Mouse (Mus musculus) embryonic fibroblast, embryonic 13.5 days (primary cell): ENCODE measurements at regions not wholly inside any gene's neighbourhood (a gene's known extent, or its start where the extent isn't known, plus 50 kb on each side); places are given as distances from the start of the nearest gene placed in this dataset.

ENCODE experiments used
- CTCF ChIP-seq: IDR thresholded peaks from 2 replicates; pipeline ENCODE4 v1.5.1; 2011; ENCODE audit warnings: mild to moderate bottlenecking, control low read depth, low read length, moderate library complexity, borderline replicate concordance; ENCODE audit not compliant: insufficient read depth
- POLR2A ChIP-seq: IDR thresholded peaks from 2 replicates; pipeline ENCODE4 v1.6.1; 2011; ENCODE audit warnings: low read depth, mild to moderate bottlenecking, control low read depth, low read length, moderate library complexity

DNA sequence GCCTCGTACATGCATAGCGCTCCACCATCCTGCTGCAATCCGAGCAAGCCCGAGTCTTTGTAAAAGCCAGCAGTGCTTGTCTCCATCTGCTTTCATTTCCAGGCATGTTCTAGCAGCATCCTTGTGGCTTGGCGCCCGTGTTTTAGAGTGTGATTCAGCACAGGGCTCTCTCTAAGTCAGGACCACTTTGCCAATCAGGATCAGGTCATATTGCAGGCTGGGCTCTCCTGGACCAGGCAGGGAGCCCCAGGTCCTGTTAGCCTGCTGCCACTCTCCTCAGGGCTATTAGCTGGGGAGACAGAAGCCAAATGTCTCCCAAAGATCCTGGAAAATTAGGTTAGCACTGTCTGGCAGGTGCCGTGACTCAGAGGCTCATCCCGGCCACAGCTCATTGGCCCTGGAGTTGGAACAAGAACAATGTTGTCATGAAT lies 70.8 kb upstream of the Smg1 start:
- TF ChIP-seq CTCF, result no peak
- no peak for TF ChIP-seq POLR2A
